Mouse (Mus musculus) CH12.LX (cell line): ENCODE results near the gene Sik3.

Experiments used
- CTCF ChIP-seq, 2 experiments: IDR thresholded peaks in 1 of 2; conservative IDR thresholded peaks in 1 of 2; 2 replicates each; pipeline ENCODE4 v1.5.1; 2011 to 2012; ENCODE audit warnings: low read depth in 2 of 2, low read length in 2 of 2, improper control_type of control experiment in 1 of 2, inconsistent platforms in 1 of 2, mild to moderate bottlenecking in 1 of 2, moderate library complexity in 1 of 2
- ELF1 ChIP-seq: IDR thresholded peaks from 2 replicates; pipeline ENCODE4 v1.6.1; 2014; ENCODE audit warnings: low read depth, mild to moderate bottlenecking, inconsistent platforms, low read length, improper control_type of control experiment
- EP300 ChIP-seq: IDR thresholded peaks from 2 replicates; pipeline ENCODE4 v1.6.1; 2011; ENCODE audit warnings: low read length, improper control_type of control experiment
- GABPA ChIP-seq: IDR thresholded peaks from 2 replicates; pipeline ENCODE4 v1.6.1; 2012; ENCODE audit warnings: low read depth, low read length, improper control_type of control experiment, inconsistent platforms; ENCODE audit not compliant: insufficient replicate concordance
- JUND ChIP-seq: conservative IDR thresholded peaks from 2 replicates; pipeline ENCODE4 v1.6.1; 2011; ENCODE audit warnings: low read depth, low read length, improper control_type of control experiment
- MAZ ChIP-seq: IDR thresholded peaks from 2 replicates; pipeline ENCODE4 v1.6.1; 2012; ENCODE audit warnings: low read depth, mild to moderate bottlenecking, inconsistent platforms, low read length, improper control_type of control experiment, moderate library complexity
- MEF2A ChIP-seq: IDR thresholded peaks from 2 replicates; pipeline ENCODE4 v1.6.1; 2014; ENCODE audit warnings: low read depth, mild to moderate bottlenecking, inconsistent platforms, low read length, improper control_type of control experiment, borderline replicate concordance
- MYC ChIP-seq: IDR thresholded peaks from 2 replicates; pipeline ENCODE4 v1.6.1; 2011; ENCODE audit warnings: low read depth, mild to moderate bottlenecking, improper control_type of control experiment, low read length
- POLR2A ChIP-seq: IDR thresholded peaks from 2 replicates; pipeline ENCODE4 v1.6.1; 2011; ENCODE audit warnings: low read depth, mild to moderate bottlenecking, improper control_type of control experiment, low read length
- RCOR1 ChIP-seq: conservative IDR thresholded peaks from 2 replicates; pipeline ENCODE4 v1.6.1; 2012; ENCODE audit warnings: low read depth, mild to moderate bottlenecking, inconsistent platforms, low read length, improper control_type of control experiment
- SIN3A ChIP-seq: IDR thresholded peaks from 2 replicates; pipeline ENCODE4 v1.6.1; 2012; ENCODE audit warnings: low read length, improper control_type of control experiment, inconsistent platforms
- USF2 ChIP-seq: conservative IDR thresholded peaks from 2 replicates; pipeline ENCODE4 v1.6.1; 2011; ENCODE audit warnings: low read depth, low read length, improper control_type of control experiment
- ZKSCAN1 ChIP-seq: IDR thresholded peaks from 2 replicates; pipeline ENCODE4 v1.6.1; 2012; ENCODE audit warnings: low read depth, inconsistent platforms, low read length, improper control_type of control experiment, borderline replicate concordance

DNA sequence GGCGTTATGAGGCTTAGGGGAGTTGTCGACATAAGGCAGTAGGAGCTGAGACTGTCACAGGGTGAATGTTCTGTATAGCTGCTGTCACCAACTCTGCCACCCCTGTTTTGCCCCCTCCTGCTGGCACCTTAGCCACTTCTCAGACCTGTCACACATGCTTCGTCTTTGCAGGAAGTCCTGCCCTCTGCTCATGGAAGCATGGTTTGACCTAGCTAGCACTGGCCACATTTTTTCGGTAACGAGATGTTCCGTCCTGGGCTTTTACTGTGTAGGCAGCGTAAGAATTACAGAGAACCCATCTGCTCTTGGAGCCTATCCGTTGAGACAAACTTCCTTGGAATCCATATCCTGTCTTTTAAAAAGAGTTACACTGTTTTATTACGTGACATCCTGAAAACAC lies 110.1 kb downstream of the Sik3 start:
- TF ChIP-seq CTCF (conservative IDR thresholded peaks at IDR 0.05 in 1 of 2, IDR thresholded peaks at IDR 0.05 in 1 of 2; ENCODE audit: low read depth in 2 of 2, low read length in 2 of 2) (no peak), GABPA (no peak), JUND (no peak), MYC (no peak), SIN3A (no peak), POLR2A (no peak), ZKSCAN1 (no peak), MEF2A (no peak), ELF1 (no peak), RCOR1 (no peak), USF2 (no peak), EP300 (no peak), MAZ (no peak)
